Mouse (Mus musculus): ENCODE results near the gene Lsm8. TPM values are rescaled to one million over a fixed set of nuclear protein-coding genes. Genes with fewer than 3 reads are reported as not detected.

The Lsm8 gene
- polyA plus RNA-seq, 1 experiment from 2014 or later = 98.5 TPM

- H3K9ac ChIP-seq (ENCODE audit: low read depth, low read length) = no peak within 1 kb of the TSS
- no peak within 1 kb of the TSS for H3K4me2 ChIP-seq (replicated peaks; ENCODE audit: low read depth)
- 92% methylated on average over 8 of the region's 8 CpGs for WGBS
- no peak within 1 kb of the TSS for H3K4me3 ChIP-seq (ENCODE audit: low read depth, low read length)
- H3K27me3 ChIP-seq (replicated peaks; ENCODE audit: control insufficient read depth, insufficient read depth, low read length) = no peaks in the 10 kb centered on the region
- no peak for ATAC-seq
- H3K27ac ChIP-seq (ENCODE audit: low read depth, low read length) = no peak within 1 kb of the TSS
- H3K9me3 ChIP-seq (ENCODE audit: control insufficient read depth) = no peaks in the 10 kb centered on the region
- TF ChIP-seq CTCF (IDR thresholded peaks at IDR 0.05; ENCODE audit: low read depth) = no peak
- no peaks in the 10 kb centered on the region for H3K4me1 ChIP-seq (replicated peaks; ENCODE audit: control insufficient read depth, insufficient read depth, low read length)
- no peaks in the 10 kb centered on the region for H3K36me3 ChIP-seq (ENCODE audit: control insufficient read depth, insufficient read depth)
These were observed 17.6 kb downstream of the Lsm8 start, which contains the start of gene Ankrd7 for GRCm38 (mm10) chr6:18866018-18866417. Gene Ankrd7 (plus strand): TSS chr6:18866318.

GRCm38 (mm10) chr6:18889030-18889429, 40.7 kb downstream of the Lsm8 start:
- H3K27me3 ChIP-seq (replicated peaks; ENCODE audit: control insufficient read depth, insufficient read depth, low read length) = no peaks in the 10 kb centered on the region
- H3K27ac ChIP-seq (ENCODE audit: low read depth, low read length) = no peak overlapping the region
- no peak overlapping the region for H3K9ac ChIP-seq (ENCODE audit: low read depth, low read length)
- no peaks in the 10 kb centered on the region for H3K4me1 ChIP-seq (replicated peaks; ENCODE audit: control insufficient read depth, insufficient read depth, low read length)
- no peak overlapping the region for H3K4me3 ChIP-seq (ENCODE audit: low read depth, low read length)
- no peak for ATAC-seq
- no peaks in the 10 kb centered on the region for H3K9me3 ChIP-seq (ENCODE audit: control insufficient read depth)
- H3K4me2 ChIP-seq (replicated peaks; ENCODE audit: low read depth) = no peak overlapping the region
- TF ChIP-seq CTCF (IDR thresholded peaks at IDR 0.05; ENCODE audit: low read depth) = no peak
- H3K36me3 ChIP-seq (ENCODE audit: control insufficient read depth, insufficient read depth) = no peaks in the 10 kb centered on the region
- WGBS = 68% methylated on average over 2 of the region's 2 CpGs

- no peak for ATAC-seq
- no peak overlapping the region for H3K4me3 ChIP-seq (ENCODE audit: low read depth, low read length)
- no peaks in the 10 kb centered on the region for H3K27me3 ChIP-seq (replicated peaks; ENCODE audit: control insufficient read depth, insufficient read depth, low read length)
- H3K9me3 ChIP-seq (ENCODE audit: control insufficient read depth) = no peaks in the 10 kb centered on the region
- no peak; the same call in 1 of the 2 replicates for TF ChIP-seq CTCF (IDR thresholded peaks at IDR 0.05; ENCODE audit: low read depth)
- H3K36me3 ChIP-seq (ENCODE audit: control insufficient read depth, insufficient read depth) = no peaks in the 10 kb centered on the region
- H3K4me2 ChIP-seq (replicated peaks; ENCODE audit: low read depth) = no peak overlapping the region
- H3K9ac ChIP-seq (ENCODE audit: low read depth, low read length) = no peak overlapping the region
- H3K27ac ChIP-seq (ENCODE audit: low read depth, low read length) = no peak overlapping the region
- H3K4me1 ChIP-seq (replicated peaks; ENCODE audit: control insufficient read depth, insufficient read depth, low read length) = no peaks in the 10 kb centered on the region
These were observed 45.8 kb downstream of the Lsm8 start for GRCm38 (mm10) chr6:18894142-18894541.

Other genes with a start within 250 kb of the Lsm8 start
- not detected in 2 replicates for gene Ankrd7, start 17.7 kb downstream of the Lsm8 start, polyA plus RNA-seq (2015; fragmentation: Nextera tagmentation; extraction: Ambion mirVana)

All from intestine, postnatal 0 days (tissue).